ENCODE assay signal across 13 mouse cellular contexts in genomic region chr6:114932116-114932500, GRCm38 (mm10). TPM values are rescaled to one million over a fixed set of nuclear protein-coding genes. Genes with fewer than 3 reads are reported as not detected.
A peak's percentile ranks its signal among the peaks of the same experiment; 100 is the strongest.
DNase-seq lines count a peak whose midpoint lies in the region; ATAC-seq and TF ChIP-seq lines count a peak whose summit lies in the region.
"Had no signal": no experiment of that assay in that cellular context is flagged by ENCODE, and none has a peak within 500 bp of the region (broad histone marks: within the 10 kb centered on the region; RNA-seq: fewer than 3 reads in every experiment).

No protein-coding gene starts in this region.

- H3K79me2 ChIP-seq in CH12.LX (replicated peaks; ENCODE audit: control insufficient read depth, extremely low read depth, insufficient read depth, poor library complexity, severe bottlenecking) = peaks cover 49% of the 10 kb centered on the region

- no peaks in the 10 kb centered on the region for H3K9me3 ChIP-seq in kidney, postnatal 0 days (replicated peaks; ENCODE audit: low read length)
- H3K9me3 ChIP-seq in kidney, embryonic 14.5 days (ENCODE audit: control insufficient read depth, low read length) = peaks cover 2% of the 10 kb centered on the region; the same call in 1 of the 2 replicates
- peaks cover 5% of the 10 kb centered on the region for H3K9me3 ChIP-seq in CH12.LX (replicated peaks; ENCODE audit: low read length)
- H3K9me3 ChIP-seq in embryonic facial prominence, embryonic 13.5 days = peaks cover 4% of the 10 kb centered on the region; the same call in 1 of the 2 replicates
- no peaks in the 10 kb centered on the region for H3K9me3 ChIP-seq in hindbrain, embryonic 14.5 days (ENCODE audit: control insufficient read depth, low read length)
- no peaks in the 10 kb centered on the region; the same call in 1 of the 2 replicates for H3K9me3 ChIP-seq in liver, embryonic 11.5 days (ENCODE audit: control insufficient read depth, low read length)
- H3K9me3 ChIP-seq: forebrain, embryonic 13.5 days had no signal

- 50% methylated on average over 5 of the region's 5 CpGs for WGBS in kidney, postnatal 0 days
- 72% methylated on average over 5 of the region's 5 CpGs for WGBS in kidney, embryonic 14.5 days
- WGBS in embryonic facial prominence, embryonic 13.5 days = 34% methylated on average over 5 of the region's 5 CpGs
- whole genome bisulfite sequencing in hindbrain, embryonic 14.5 days = 84% methylated on average over 5 of the region's 5 CpGs
- WGBS in liver, embryonic 11.5 days = 83% methylated on average over 5 of the region's 5 CpGs

- TF ChIP-seq EP300 in CH12.LX (IDR thresholded peaks at IDR 0.05; ENCODE audit: low read length) = no peak

- H3K4me1 ChIP-seq in kidney, postnatal 0 days (replicated peaks; ENCODE audit: insufficient read depth, low read length) = peaks cover 28% of the 10 kb centered on the region
- H3K4me1 ChIP-seq in kidney, embryonic 14.5 days (ENCODE audit: control insufficient read depth, insufficient read depth, low read length) = peaks cover 13% of the 10 kb centered on the region; the same call in 1 of the 2 replicates
- H3K4me1 ChIP-seq in CH12.LX (ENCODE audit: control insufficient read depth in 1 of 2, insufficient read depth in 2 of 2) = peaks cover 40 to 78% of the 10 kb centered on the region in 2 experiments
- peaks cover 42% of the 10 kb centered on the region for H3K4me1 ChIP-seq in embryonic facial prominence, embryonic 13.5 days
- H3K4me1 ChIP-seq in hindbrain, embryonic 14.5 days (replicated peaks; ENCODE audit: control insufficient read depth, insufficient read depth, low read length) = 0 out of 2 replicates have a peak, but pooled peaks cover 7% of the 10 kb centered on the region
- H3K4me1 ChIP-seq in liver, embryonic 11.5 days (replicated peaks; ENCODE audit: control insufficient read depth, insufficient read depth, low read length) = no peaks in the 10 kb centered on the region

- ATAC-seq in kidney, postnatal 0 days (replicated peaks; ENCODE audit: low FRiP score, low read depth) = no peak
- no peak for ATAC-seq in kidney, embryonic 14.5 days (ENCODE audit: low FRiP score, low TSS enrichment)
- ATAC-seq in embryonic facial prominence, embryonic 13.5 days (ENCODE audit: insufficient number of reproducible peaks, insufficient read depth, low FRiP score, low TSS enrichment, low read depth) = no peak
- no peak for ATAC-seq in hindbrain, embryonic 14.5 days (ENCODE audit: low FRiP score)
- ATAC-seq in liver, embryonic 11.5 days (replicated peaks; ENCODE audit: low FRiP score) = no peak
- ATAC-seq: forebrain, embryonic 13.5 days had no signal

- no peak for DNase-seq in kidney, postnatal 0 days (ENCODE audit: low spot score)
- DNase-seq in CH12.LX (ENCODE audit: extremely low read depth) = no peak
- DNase-seq in naive thymus-derived CD4-positive, alpha-beta T cell, adult 2 months (ENCODE audit: low read depth) = peak; percentile 14
- no peak for DNase-seq in hindbrain, embryonic 14.5 days (ENCODE audit: low spot score)
- no peak for DNase-seq in liver, embryonic 11.5 days (ENCODE audit: low spot score)
- DNase-seq: adrenal gland, postnatal 25 days; gastrocnemius, postnatal 25 days; layer of hippocampus, postnatal 36 days; right cerebral cortex, adult 18-20 months had no signal

- H3K27ac ChIP-seq in kidney, postnatal 0 days = peak overlapping the region; percentile 66; the same call in 1 of the 2 replicates
- H3K27ac ChIP-seq in kidney, embryonic 14.5 days (ENCODE audit: low read depth, low read length) = no peak overlapping the region
- peak overlapping the region; percentile 98 for H3K27ac ChIP-seq in CH12.LX (ENCODE audit: insufficient read depth, low read depth)
- peak overlapping the region; percentile 74 for H3K27ac ChIP-seq in embryonic facial prominence, embryonic 13.5 days
- H3K27ac ChIP-seq in hindbrain, embryonic 14.5 days = no peak overlapping the region
- no peak overlapping the region for H3K27ac ChIP-seq in liver, embryonic 11.5 days (ENCODE audit: low read depth, low read length)
- H3K27ac ChIP-seq: forebrain, embryonic 13.5 days; liver, embryonic 14.5 days had no signal

- TF ChIP-seq CTCF in kidney, postnatal 0 days (IDR thresholded peaks at IDR 0.05; ENCODE audit: low read depth) = no peak
- no peak for TF ChIP-seq CTCF in CH12.LX (conservative IDR thresholded peaks at IDR 0.05 in 1 of 2, IDR thresholded peaks at IDR 0.05 in 1 of 2; ENCODE audit: low read depth in 2 of 2, low read length in 2 of 2)

- H3K36me3 ChIP-seq in kidney, postnatal 0 days (ENCODE audit: insufficient read depth, low read length) = no peaks in the 10 kb centered on the region
- H3K36me3 ChIP-seq in kidney, embryonic 14.5 days (ENCODE audit: control insufficient read depth, insufficient read depth, low read length) = no peaks in the 10 kb centered on the region
- peaks cover under 1 to 12% of the 10 kb centered on the region in 2 experiments for H3K36me3 ChIP-seq in CH12.LX (replicated peaks in 1 of 2; ENCODE audit: control insufficient read depth in 1 of 2, insufficient read depth in 1 of 2, low read length in 1 of 2)
- H3K36me3 ChIP-seq in embryonic facial prominence, embryonic 13.5 days = no peaks in the 10 kb centered on the region
- no peaks in the 10 kb centered on the region for H3K36me3 ChIP-seq in hindbrain, embryonic 14.5 days (replicated peaks; ENCODE audit: control insufficient read depth, insufficient read depth)
- no peaks in the 10 kb centered on the region for H3K36me3 ChIP-seq in liver, embryonic 11.5 days (ENCODE audit: control insufficient read depth, insufficient read depth, low read length)

- H3K4me2 ChIP-seq in kidney, postnatal 0 days (ENCODE audit: low read length) = peak overlapping the region; percentile 44; the same call in 1 of the 2 replicates
- no peak overlapping the region for H3K4me2 ChIP-seq in kidney, embryonic 14.5 days (replicated peaks; ENCODE audit: low read depth, low read length)
- H3K4me2 ChIP-seq in CH12.LX (ENCODE audit: insufficient read depth, low read depth, poor library complexity, severe bottlenecking) = peak overlapping the region; percentile 83
- peak overlapping the region; percentile 48; the same call in 1 of the 2 replicates for H3K4me2 ChIP-seq in embryonic facial prominence, embryonic 13.5 days
- H3K4me2 ChIP-seq in hindbrain, embryonic 14.5 days (replicated peaks) = no peak overlapping the region
- H3K4me2 ChIP-seq in liver, embryonic 11.5 days = no peak overlapping the region

- H3K4me3 ChIP-seq in kidney, postnatal 0 days (replicated peaks; ENCODE audit: low read depth, low read length) = no peak overlapping the region
- no peak overlapping the region for H3K4me3 ChIP-seq in kidney, embryonic 14.5 days (ENCODE audit: low read length)
- H3K4me3 ChIP-seq in CH12.LX (replicated peaks in 1 of 3; ENCODE audit: low read depth in 2 of 3, low read length in 2 of 3, poor library complexity in 1 of 3) = peak overlapping the region in 1 of 3 experiments; percentile 8
- no peak overlapping the region for H3K4me3 ChIP-seq in embryonic facial prominence, embryonic 13.5 days
- no peak overlapping the region for H3K4me3 ChIP-seq in hindbrain, embryonic 14.5 days (replicated peaks; ENCODE audit: low read length)
- no peak overlapping the region for H3K4me3 ChIP-seq in liver, embryonic 11.5 days (ENCODE audit: low read depth, low read length)
- H3K4me3 ChIP-seq: forebrain, embryonic 13.5 days had no signal

- no peak for TF ChIP-seq POLR2A in CH12.LX (IDR thresholded peaks at IDR 0.05; ENCODE audit: low read depth, low read length)

- no peak overlapping the region for H3K9ac ChIP-seq in kidney, postnatal 0 days (ENCODE audit: low read depth, low read length)
- H3K9ac ChIP-seq in kidney, embryonic 14.5 days (ENCODE audit: low read depth, low read length) = no peak overlapping the region
- H3K9ac ChIP-seq in CH12.LX (ENCODE audit: insufficient read depth, low read depth) = peak overlapping the region; percentile 64
- no peak overlapping the region for H3K9ac ChIP-seq in embryonic facial prominence, embryonic 13.5 days
- no peak overlapping the region for H3K9ac ChIP-seq in hindbrain, embryonic 14.5 days
- no peak overlapping the region for H3K9ac ChIP-seq in liver, embryonic 11.5 days (ENCODE audit: low read depth, low read length)
- H3K9ac ChIP-seq: liver, embryonic 14.5 days had no signal

- in situ Hi-C loops in CH12.LX (cut with MboI; ENCODE audit: low pct_ligation_motif_present, low pct_unique_long_range_greater_than_20kb, low sequenced_read_pairs) = loop anchor here (5.0 to 25.0 kb wide), 3 partner anchors 35 to 330 kb away; partner anchors contain the start of genes Timp4 and Vgll4

- TF ChIP-seq RAD21 in CH12.LX (IDR thresholded peaks at IDR 0.05; ENCODE audit: low read depth, low read length) = no peak

- no peaks in the 10 kb centered on the region for H3K27me3 ChIP-seq in kidney, postnatal 0 days (ENCODE audit: insufficient read depth, low read length)
- H3K27me3 ChIP-seq in kidney, embryonic 14.5 days (ENCODE audit: control insufficient read depth, insufficient read depth, low read length) = no peaks in the 10 kb centered on the region
- no peaks in the 10 kb centered on the region for H3K27me3 ChIP-seq in CH12.LX (replicated peaks)
- H3K27me3 ChIP-seq in embryonic facial prominence, embryonic 13.5 days = no peaks in the 10 kb centered on the region
- H3K27me3 ChIP-seq in hindbrain, embryonic 14.5 days (ENCODE audit: control insufficient read depth, insufficient read depth, low read length) = no peaks in the 10 kb centered on the region
- H3K27me3 ChIP-seq in liver, embryonic 11.5 days (replicated peaks; ENCODE audit: control insufficient read depth, insufficient read depth, low read length) = no peaks in the 10 kb centered on the region
- H3K27me3 ChIP-seq: forebrain, embryonic 13.5 days had no signal

- dilution Hi-C loops in CH12.LX (cut with MboI; ENCODE audit: extremely low pct_ligation_motif_present, extremely low pct_unique_long_range_greater_than_20kb, low sequenced_read_pairs) = no loop called here

TF ChIP-seq in CH12.LX, 34 proteins besides CTCF, POLR2A, EP300 and RAD21 (continues in another document):
- no peak for TF ChIP-seq ZMIZ1 (IDR thresholded peaks at IDR 0.05; ENCODE audit: low read depth, low read length)
- TF ChIP-seq GABPA (IDR thresholded peaks at IDR 0.05; ENCODE audit: insufficient replicate concordance, low read depth, low read length) = no peak
- TF ChIP-seq KAT2A (IDR thresholded peaks at IDR 0.05; ENCODE audit: insufficient replicate concordance, low read length) = no peak
- no peak for TF ChIP-seq MAX (IDR thresholded peaks at IDR 0.05; ENCODE audit: low read length)
- no peak for TF ChIP-seq ZKSCAN1 (IDR thresholded peaks at IDR 0.05; ENCODE audit: borderline replicate concordance, low read depth, low read length)

RNA-seq across cellular contexts. Expression of gene Vgll4, which starts 37.7 kb away (rescaled TPM):
- 97.2 and 99.7 TPM in 2 replicates for polyA plus RNA-seq in kidney, postnatal 0 days (2015; fragmentation: Nextera tagmentation; extraction: Ambion mirVana)
- polyA plus RNA-seq in kidney, embryonic 14.5 days (2014; fragmentation: Nextera tagmentation; extraction: Ambion mirVana) = 68.8 and 83.0 TPM in 2 replicates
- total RNA-seq in CH12.LX (2012; rRNA removed) (73.7 and 85.1 TPM in 2 replicates), CH12.LX (2014; rRNA removed) (29.3 and 34.6 TPM in 2 replicates)
- 32.4 and 37.3 TPM in 2 replicates for polyA plus RNA-seq in CH12.LX (2012; ENCODE audit: insufficient read length, low read depth)
- 148 TPM in 2 replicates for polyA plus RNA-seq in embryonic facial prominence, embryonic 13.5 days (2015; fragmentation: Nextera tagmentation; extraction: Ambion mirVana)
- 37.9 and 38.4 TPM in 2 replicates for polyA plus RNA-seq in hindbrain, embryonic 14.5 days (2014; fragmentation: Nextera tagmentation; extraction: Ambion mirVana)
- polyA plus RNA-seq in liver, embryonic 11.5 days (2014; fragmentation: Nextera tagmentation; extraction: Ambion mirVana) = 34.3 and 37.8 TPM in 2 replicates

Comparison
In these comparisons a context has a peak if more than half of its experiments do, and no peak if none do; other contexts are left out.
1. H3K27ac ChIP-seq: peak in kidney, postnatal 0 days (single experiment), CH12.LX (single experiment) and embryonic facial prominence, embryonic 13.5 days (single experiment); none in kidney, embryonic 14.5 days (single experiment), hindbrain, embryonic 14.5 days (single experiment) and liver, embryonic 11.5 days (single experiment).
2. H3K4me2 ChIP-seq: peak in kidney, postnatal 0 days (single experiment), CH12.LX (single experiment) and embryonic facial prominence, embryonic 13.5 days (single experiment); none in kidney, embryonic 14.5 days (single experiment), hindbrain, embryonic 14.5 days (single experiment) and liver, embryonic 11.5 days (single experiment).